Mouse (Mus musculus) heart, embryonic 12.5 days (tissue): ENCODE data around the gene Slc34a1. TPM values are rescaled to one million over a fixed set of nuclear protein-coding genes. Genes with fewer than 3 reads are reported as not detected.

Source experiments
- ATAC-seq: fragments of 200-750 bp; cut with Nextera tagmentation; 2 replicates; pipeline ENCODE4 v1.8.0; 2017; ENCODE audit warnings: moderate TSS enrichment, moderate library complexity; ENCODE audit not compliant: insufficient number of reproducible peaks, low FRiP score
- H3K27ac ChIP-seq: fragments of 300-500 bp; sonication (generic); 2 replicates; pipeline ENCODE4 v1.5.1; 2016; ENCODE audit warnings: mild to moderate bottlenecking, moderate library complexity; ENCODE audit not compliant: poor library complexity, severe bottlenecking
- H3K27me3 ChIP-seq: fragments of 300-500 bp; sonication (generic); replicated peaks from 2 replicates; pipeline ENCODE4 v1.6.1; 2016; ENCODE audit warnings: mild to moderate bottlenecking, moderate library complexity
- H3K36me3 ChIP-seq: fragments of 300-500 bp; sonication (generic); 2 replicates; pipeline ENCODE4 v1.6.1; 2016; ENCODE audit warnings: mild to moderate bottlenecking, moderate library complexity
- H3K4me1 ChIP-seq: fragments of 300-500 bp; sonication (generic); replicated peaks from 2 replicates; pipeline ENCODE4 v1.6.1; 2016; ENCODE audit warnings: mild to moderate bottlenecking
- H3K4me2 ChIP-seq: fragments of 300-500 bp; sonication (generic); 2 replicates; pipeline ENCODE4 v1.6.1; 2016; ENCODE audit warnings: mild to moderate bottlenecking, moderate library complexity
- H3K4me3 ChIP-seq: fragments of 300-500 bp; sonication (generic); 2 replicates; pipeline ENCODE4 v1.5.1; 2016; ENCODE audit warnings: mild to moderate bottlenecking
- H3K9ac ChIP-seq: fragments of 300-500 bp; sonication (generic); 2 replicates; pipeline ENCODE4 v1.6.1; 2016; ENCODE audit warnings: mild to moderate bottlenecking, moderate library complexity
- H3K9me3 ChIP-seq: fragments of 300-500 bp; sonication (generic); replicated peaks from 2 replicates; pipeline ENCODE4 v1.6.1; 2016; ENCODE audit warnings: mild to moderate bottlenecking, moderate library complexity
- WGBS: fragments of 180-500 bp; shearing (Covaris S2); methylation state at CpG from one replicate; pipeline ENCODE4 v1.1.7; 2016; 5-methylcytosine and 5-hydroxymethylcytosine counted together
- polyA plus RNA-seq: library from polyadenylated mRNA; unstranded; fragments of >200 nt; fragmentation: Nextera tagmentation; extraction: Ambion mirVana; gene quantifications from 2 replicates; pipeline ENCODE4 v1.2.1, GENCODE M21; 2016

Slc34a1 gene
- not detected in 2 replicates for polyA plus RNA-seq

DNA sequence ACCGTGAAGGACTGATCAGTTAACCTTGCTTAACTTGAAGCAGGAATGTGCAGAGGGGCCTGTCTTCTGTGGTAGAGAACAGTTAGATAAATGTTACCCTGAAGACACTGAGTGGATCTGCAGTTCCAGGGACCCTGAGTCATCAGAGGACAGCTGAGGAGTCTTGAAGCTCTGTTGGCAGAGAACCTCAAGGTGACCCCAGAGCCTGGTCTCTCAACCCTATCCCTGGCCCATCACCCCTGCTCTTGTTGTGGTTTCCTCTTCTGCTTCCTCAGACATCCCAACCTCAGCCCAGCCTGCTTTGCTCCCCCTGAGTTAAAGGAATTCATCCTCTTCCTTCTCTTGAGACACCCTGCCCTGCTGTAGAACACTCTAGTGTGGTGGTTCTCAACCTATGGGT lies at the start of gene Slc34a1:
Gene Slc34a1 (plus strand): TSS at position 100 of the 400 bp plus-strand sequence.
- H3K4me2 ChIP-seq = no peak within 1 kb of the TSS
- H3K4me1 ChIP-seq = no peaks in the 10 kb centered on the region
- ATAC-seq = no peak
- no peaks in the 10 kb centered on the region for H3K9me3 ChIP-seq
- no peaks in the 10 kb centered on the region for H3K36me3 ChIP-seq
- H3K9ac ChIP-seq = no peak within 1 kb of the TSS
- H3K4me3 ChIP-seq = no peak within 1 kb of the TSS
- H3K27ac ChIP-seq = no peak within 1 kb of the TSS
- H3K27me3 ChIP-seq = peaks cover 63% of the 10 kb centered on the region
- WGBS = 70% methylated on average over 1 of the region's 1 CpGs

DNA sequence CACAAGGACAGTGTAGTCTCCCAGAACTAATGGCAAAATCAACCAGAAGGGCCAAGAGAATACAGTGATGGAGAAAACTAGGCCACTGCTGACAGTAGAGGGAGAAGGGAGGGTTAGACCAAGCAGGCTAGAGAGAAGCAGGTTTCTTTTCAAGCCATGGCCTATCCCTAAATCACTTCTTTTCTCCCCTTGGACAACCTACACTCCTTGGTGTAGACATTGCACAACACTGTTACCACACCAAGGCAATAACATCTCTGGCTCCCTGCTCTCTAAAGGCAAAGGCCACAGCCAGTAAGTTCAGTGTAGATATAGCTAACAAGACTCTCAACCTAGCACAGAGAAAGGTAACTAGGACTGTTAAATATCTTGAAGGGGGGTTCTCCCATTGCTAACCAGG lies 36.8 kb upstream of the Slc34a1 start:
- H3K9me3 ChIP-seq = no peaks in the 10 kb centered on the region
- H3K4me3 ChIP-seq = peak overlapping the region; percentile 95
- ATAC-seq = no peak

DNA sequence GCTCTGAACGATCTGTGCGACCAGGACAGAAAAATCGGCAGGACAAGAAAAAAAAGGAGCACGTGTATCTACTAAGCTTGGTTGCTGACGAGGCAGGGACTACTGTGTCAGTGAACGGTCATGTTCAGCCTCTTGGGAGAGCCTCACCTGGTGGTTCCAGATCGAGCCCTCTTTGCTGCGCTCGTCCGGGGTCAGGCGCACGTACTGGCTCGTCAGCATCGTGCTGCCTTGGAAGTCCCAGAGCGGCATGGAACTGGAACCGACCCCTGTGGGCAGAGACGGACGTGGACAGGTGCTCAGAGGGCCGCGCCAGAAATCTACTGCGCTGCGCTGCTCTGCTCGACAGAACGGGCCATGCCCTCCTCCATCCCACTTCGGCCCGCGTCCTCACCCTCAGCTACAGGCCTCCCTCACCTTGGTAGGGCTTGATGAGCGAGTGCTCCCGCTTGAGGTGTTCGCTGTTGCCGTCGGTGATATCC lies 36.0 kb upstream of the Slc34a1 start:
- peak overlapping the region; percentile 77 for H3K27ac ChIP-seq
- H3K9ac ChIP-seq = peak overlapping the region; percentile 87
- H3K36me3 ChIP-seq = peaks cover 36% of the 10 kb centered on the region
- ATAC-seq = peak; percentile 64
- no peaks in the 10 kb centered on the region for H3K27me3 ChIP-seq
- H3K4me1 ChIP-seq = peaks cover 21% of the 10 kb centered on the region
- WGBS = 1% methylated on average over 32 of the region's 32 CpGs
- H3K4me2 ChIP-seq = peak overlapping the region; percentile 95
- no peaks in the 10 kb centered on the region for H3K9me3 ChIP-seq
- peak overlapping the region; percentile 95 for H3K4me3 ChIP-seq

More for the DNA sequence above, 36.8 kb upstream of the Slc34a1 start:
- peak overlapping the region; percentile 87; the same call in 1 of the 2 replicates for H3K9ac ChIP-seq
- H3K4me1 ChIP-seq = peaks cover 21% of the 10 kb centered on the region
- H3K36me3 ChIP-seq = peaks cover 45% of the 10 kb centered on the region
- H3K27ac ChIP-seq = no peak overlapping the region
- no peaks in the 10 kb centered on the region for H3K27me3 ChIP-seq
- H3K4me2 ChIP-seq = peak overlapping the region; percentile 95

DNA sequence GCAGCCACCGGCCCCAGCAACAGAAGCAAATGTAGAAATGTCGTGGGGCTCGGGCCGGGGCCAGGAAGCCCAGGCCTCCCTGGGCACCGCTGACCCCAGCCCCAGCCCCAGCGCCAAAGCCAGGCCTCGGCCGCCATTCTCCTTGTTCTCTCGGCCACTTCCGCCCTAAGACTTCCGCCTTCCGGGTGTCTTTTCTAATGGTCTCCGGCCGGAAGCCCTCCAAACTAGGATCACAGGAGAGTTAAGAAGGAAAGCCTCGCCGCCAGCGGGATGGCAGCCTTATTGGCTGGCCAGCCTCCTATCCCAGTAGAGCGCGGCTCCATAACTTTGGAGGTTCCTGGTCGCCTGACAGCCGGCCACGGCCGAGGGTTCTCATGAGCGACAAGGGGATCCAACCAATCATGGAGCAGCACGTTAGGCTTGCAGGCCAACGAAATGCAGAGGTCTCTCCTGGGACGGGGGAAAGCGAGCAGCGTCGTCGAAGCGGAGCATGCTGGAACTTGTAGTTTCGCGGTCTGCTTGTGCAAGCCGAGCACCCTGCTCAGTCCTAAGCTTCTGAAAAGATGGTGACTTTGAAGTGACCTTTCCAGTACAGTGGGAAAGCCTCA lies 35.4 kb upstream of the Slc34a1 start, which contains the start of gene Lman2:
Gene Lman2 (minus strand): TSS at position 331 of the 608 bp plus-strand sequence.
- Histone ChIP-seq H3K27me3 (peaks cover 4% of the 10 kb centered on the region; the same call in 1 of the 2 replicates), H3K4me2 (peak within 1 kb of the TSS; percentile 95), H3K4me1 (peaks cover 21% of the 10 kb centered on the region), H3K9ac (peak within 1 kb of the TSS; percentile 87), H3K27ac (peak within 1 kb of the TSS; percentile 77), H3K36me3 (peaks cover 32% of the 10 kb centered on the region), H3K9me3 (no peaks in the 10 kb centered on the region), H3K4me3 (peak within 1 kb of the TSS; percentile 95)
- ATAC-seq = peak; percentile 97
- WGBS = under 1% methylated on average over 35 of the region's 35 CpGs

DNA sequence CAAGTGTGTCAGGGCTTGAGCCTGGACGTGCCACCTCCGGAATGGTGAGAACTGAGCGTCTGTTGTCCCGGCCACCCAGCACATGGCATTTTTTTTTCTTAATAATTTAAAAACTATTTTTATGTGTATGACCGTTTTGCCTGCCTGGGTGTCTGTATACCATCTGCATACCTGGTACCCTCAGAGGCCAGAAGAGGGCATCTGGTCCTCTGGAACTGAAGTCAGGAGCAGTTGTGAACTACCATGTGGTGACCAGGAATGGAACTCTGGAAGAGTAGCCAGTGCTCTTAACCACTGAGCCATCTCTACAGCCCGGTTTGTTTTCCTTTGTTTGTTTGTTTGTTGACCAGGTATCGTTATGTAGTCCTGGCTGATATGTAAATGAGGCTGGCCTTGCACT lies 29.6 kb upstream of the Slc34a1 start:
- H3K4me2 ChIP-seq = no peak overlapping the region
- H3K27ac ChIP-seq = no peak overlapping the region
- no peak for ATAC-seq
- peaks cover 11% of the 10 kb centered on the region for H3K4me1 ChIP-seq
- no peaks in the 10 kb centered on the region for H3K36me3 ChIP-seq
- WGBS = 74% methylated on average over 7 of the region's 7 CpGs
- no peak overlapping the region for H3K9ac ChIP-seq
- no peaks in the 10 kb centered on the region for H3K9me3 ChIP-seq
- H3K27me3 ChIP-seq = peaks cover 50% of the 10 kb centered on the region
- no peak overlapping the region for H3K4me3 ChIP-seq

DNA sequence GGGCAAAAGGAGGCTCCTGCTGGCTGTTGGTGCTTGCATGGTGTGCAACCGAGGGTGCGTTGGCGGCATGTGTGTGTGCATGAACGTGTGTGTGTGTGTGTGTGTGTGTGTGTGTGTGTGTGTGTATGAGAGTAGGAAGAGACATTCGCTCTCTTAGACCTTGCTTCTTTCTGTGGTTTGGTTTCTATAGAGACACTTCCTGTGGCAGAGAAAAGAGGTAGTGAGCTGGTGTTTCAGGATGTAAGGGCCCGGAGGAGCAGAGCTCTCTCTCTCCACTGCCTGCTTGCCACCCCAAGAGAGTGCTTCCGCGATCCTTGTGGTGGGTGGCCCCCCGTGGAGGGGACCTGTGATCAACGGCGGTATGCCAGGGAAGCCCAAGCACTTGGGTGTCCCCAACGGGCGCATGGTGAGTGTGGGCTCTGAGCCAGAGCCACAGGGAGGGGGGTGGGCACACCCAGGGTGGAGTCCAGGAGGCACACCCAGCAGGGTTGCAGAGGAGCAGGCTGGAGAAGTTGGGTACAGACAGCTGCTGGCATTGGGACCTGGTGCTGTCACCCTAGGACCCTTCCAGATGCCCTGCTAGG lies 28.4 kb upstream of the Slc34a1 start, which contains the start of gene Rgs14:
Gene Rgs14 (plus strand): TSS at position 202 of the 584 bp plus-strand sequence.
- Histone ChIP-seq H3K9ac (no peak within 1 kb of the TSS), H3K27me3 (peaks cover 62% of the 10 kb centered on the region), H3K4me3 (no peak within 1 kb of the TSS), H3K9me3 (no peaks in the 10 kb centered on the region), H3K4me1 (peaks cover 11% of the 10 kb centered on the region), H3K4me2 (peak within 1 kb of the TSS; percentile 16; the same call in 1 of the 2 replicates), H3K36me3 (no peaks in the 10 kb centered on the region), H3K27ac (no peak within 1 kb of the TSS)
- 53% methylated on average over 13 of the region's 13 CpGs for WGBS
- ATAC-seq = 0 out of 2 replicates have a peak, but pooled peaks have one; percentile 34

DNA sequence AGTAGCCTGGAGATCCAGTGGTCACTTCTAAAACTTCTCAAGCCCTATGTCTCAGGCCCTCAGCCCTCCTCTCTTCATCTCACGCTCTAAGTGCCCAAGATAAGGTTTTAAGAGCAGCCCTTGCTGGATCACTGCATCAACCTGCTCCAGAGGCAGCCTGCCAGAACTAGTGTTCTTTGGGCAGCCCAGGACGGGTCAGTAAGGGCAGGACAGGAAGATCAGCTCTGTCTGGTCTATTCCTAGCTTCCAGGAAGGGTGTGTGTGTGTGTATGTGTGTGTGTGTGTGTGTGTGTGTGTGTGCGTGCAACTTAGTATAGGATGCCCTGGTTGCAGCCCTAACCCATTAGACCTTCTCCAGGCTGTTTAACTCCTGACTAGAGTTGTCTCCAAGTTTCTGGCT lies 27.8 kb upstream of the Slc34a1 start:
- H3K27ac ChIP-seq = no peak overlapping the region
- no peaks in the 10 kb centered on the region for H3K36me3 ChIP-seq
- 41% methylated on average over 3 of the region's 3 CpGs for WGBS
- no peak overlapping the region for H3K4me2 ChIP-seq
- H3K4me3 ChIP-seq = no peak overlapping the region
- H3K27me3 ChIP-seq = peaks cover 66% of the 10 kb centered on the region
- H3K9ac ChIP-seq = no peak overlapping the region
- no peaks in the 10 kb centered on the region for H3K9me3 ChIP-seq
- H3K4me1 ChIP-seq = peaks cover 11% of the 10 kb centered on the region
- ATAC-seq = no peak; the same call in 1 of the 2 replicates

DNA sequence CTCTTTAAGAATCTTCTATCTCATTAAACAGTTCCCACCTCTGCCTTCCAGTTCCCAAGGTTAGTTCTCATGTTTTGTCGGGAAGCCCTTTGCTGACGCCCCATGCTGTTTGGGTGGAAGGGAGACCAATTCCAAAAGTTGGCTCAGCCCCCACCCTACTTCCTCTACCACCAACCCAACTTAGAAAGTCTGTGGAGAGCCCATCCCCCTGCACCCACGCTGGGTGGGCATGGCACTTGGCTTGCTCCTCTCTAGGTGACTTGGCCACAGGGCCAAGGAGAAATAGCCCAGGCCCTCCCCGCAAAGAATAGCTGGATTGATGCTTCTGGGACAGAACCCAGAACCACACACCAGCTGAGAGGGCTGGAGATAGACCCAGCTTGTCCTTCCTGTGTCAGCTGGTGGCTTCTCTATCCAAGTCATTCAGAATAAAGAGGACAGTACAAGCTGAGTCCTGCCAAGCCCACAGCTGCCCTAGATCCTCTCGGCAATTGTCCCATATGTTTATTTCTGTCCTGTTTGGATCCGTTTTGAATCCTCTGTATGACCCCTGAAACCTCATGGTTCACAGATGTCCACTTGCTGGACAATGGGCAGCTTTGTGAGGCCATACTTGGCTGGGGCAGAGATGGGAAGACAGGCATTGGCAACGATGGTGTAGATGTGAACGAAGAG lies 26.8 kb upstream of the Slc34a1 start:
- WGBS = 67% methylated on average over 8 of the region's 8 CpGs
- Histone ChIP-seq H3K9me3 (no peaks in the 10 kb centered on the region), H3K4me2 (no peak overlapping the region), H3K27ac (no peak overlapping the region), H3K27me3 (peaks cover 73% of the 10 kb centered on the region), H3K4me1 (peaks cover 11% of the 10 kb centered on the region), H3K9ac (no peak overlapping the region), H3K4me3 (no peak overlapping the region), H3K36me3 (no peaks in the 10 kb centered on the region)
- no peak for ATAC-seq

DNA sequence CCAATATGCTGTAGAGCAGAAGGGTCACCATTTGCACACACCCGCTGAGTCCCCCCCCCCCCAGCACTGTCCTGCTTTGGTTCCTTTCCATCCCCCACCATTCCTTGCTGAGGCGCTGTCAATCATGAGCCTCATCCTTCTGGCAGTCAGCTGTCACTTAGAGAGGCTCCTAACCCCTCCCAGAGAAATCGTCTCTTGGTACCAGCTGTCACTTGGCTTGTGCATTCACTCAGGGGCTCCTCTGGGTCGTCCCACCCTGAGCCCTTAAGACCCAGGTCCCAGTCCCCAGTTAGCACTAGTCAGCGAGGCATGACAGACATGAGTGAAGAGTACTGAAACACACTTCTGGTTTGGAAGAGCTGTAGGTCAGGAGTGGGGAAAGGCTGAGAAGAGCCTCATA lies 26.2 kb upstream of the Slc34a1 start:
- Histone ChIP-seq H3K36me3 (no peaks in the 10 kb centered on the region), H3K4me3 (no peak overlapping the region), H3K27ac (no peak overlapping the region), H3K4me1 (peaks cover 11% of the 10 kb centered on the region), H3K9me3 (no peaks in the 10 kb centered on the region), H3K27me3 (peaks cover 73% of the 10 kb centered on the region), H3K9ac (no peak overlapping the region), H3K4me2 (no peak overlapping the region)
- no peak for ATAC-seq
- 49% methylated on average over 5 of the region's 5 CpGs for whole genome bisulfite sequencing

DNA sequence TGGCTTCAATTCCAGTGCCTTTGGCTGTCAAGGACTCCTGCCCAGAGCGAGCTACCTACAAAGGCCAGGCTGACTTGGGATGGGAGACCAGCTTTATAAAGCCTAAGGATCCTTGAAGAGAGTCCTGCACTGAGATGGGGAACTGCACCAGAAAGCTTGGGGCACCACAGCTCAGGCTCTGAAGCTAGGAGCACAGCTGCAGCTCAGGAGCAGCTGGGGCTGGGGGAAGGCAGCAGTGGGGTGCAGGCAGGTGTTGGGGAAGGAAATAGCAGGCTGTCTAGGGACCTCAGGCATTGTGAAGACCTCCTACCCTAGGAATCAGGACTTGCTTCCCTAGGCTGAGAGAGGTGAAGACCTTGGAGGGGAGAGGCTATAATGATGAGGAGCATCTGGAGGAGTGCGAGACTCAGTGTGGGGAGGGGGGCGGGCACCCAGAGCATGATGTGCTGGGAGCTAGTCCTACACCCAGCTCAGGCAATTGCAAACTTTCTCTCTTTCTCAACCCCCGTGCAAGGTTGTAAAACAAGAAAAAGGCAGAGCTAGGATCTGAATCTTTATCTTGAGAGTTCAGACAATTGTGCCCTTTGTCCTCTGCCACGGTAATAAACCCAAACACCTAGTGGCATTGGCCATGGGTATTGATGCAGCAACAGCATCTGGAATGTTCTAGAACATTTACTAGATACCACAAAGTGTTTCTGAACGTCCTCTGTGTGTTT lies 23.6 kb upstream of the Slc34a1 start:
- no peaks in the 10 kb centered on the region for H3K36me3 ChIP-seq
- no peak overlapping the region for H3K4me2 ChIP-seq
- H3K27ac ChIP-seq = no peak overlapping the region
- H3K4me1 ChIP-seq = peaks cover 11% of the 10 kb centered on the region
- no peak overlapping the region for H3K9ac ChIP-seq
- ATAC-seq = no peak
- H3K9me3 ChIP-seq = no peaks in the 10 kb centered on the region
- WGBS = 63% methylated on average over 6 of the region's 6 CpGs
- H3K4me3 ChIP-seq = no peak overlapping the region
- peaks cover 81% of the 10 kb centered on the region for H3K27me3 ChIP-seq
